Mouse (Mus musculus) fat pad, adult 2 months (tissue): ENCODE results near the gene Cd5.
A peak's percentile ranks its signal among the peaks of the same experiment; 100 is the strongest.

Experiments
- DNase-seq: peaks from one replicate; pipeline ENCODE4 v3.0.0-alpha.2; 2011; ENCODE audit warnings: low read depth, low spot score; ENCODE audit errors: extremely low read depth

Gene Cd5

GRCm38 (mm10) chr19:10759525-10759924, 20.7 kb upstream of the Cd5 start:
- DNase-seq, result no peak

- DNase-seq, result no peak
Measured at GRCm38 (mm10) chr19:10758708-10759107, 19.9 kb upstream of the Cd5 start.

GRCm38 (mm10) chr19:10757526-10757925, 18.7 kb upstream of the Cd5 start:
- DNase-seq, result no peak

- DNase-seq, result no peak
Measured at GRCm38 (mm10) chr19:10757125-10757524, 18.3 kb upstream of the Cd5 start.

- DNase-seq, result no peak
Measured at GRCm38 (mm10) chr19:10752646-10753045, 13.8 kb upstream of the Cd5 start.

GRCm38 (mm10) chr19:10752106-10752505, 13.3 kb upstream of the Cd5 start:
- no peak for DNase-seq

GRCm38 (mm10) chr19:10751607-10752006, 12.8 kb upstream of the Cd5 start:
- DNase-seq, result no peak

- DNase-seq, result no peak
Measured at GRCm38 (mm10) chr19:10750161-10750560, 11.4 kb upstream of the Cd5 start.

- DNase-seq, result no peak
Measured at GRCm38 (mm10) chr19:10749295-10749694, 10.5 kb upstream of the Cd5 start.

- DNase-seq, result no peak
Measured at GRCm38 (mm10) chr19:10748401-10749102, 9.8 kb upstream of the Cd5 start.

GRCm38 (mm10) chr19:10747718-10748117, 8.9 kb upstream of the Cd5 start:
- DNase-seq, result no peak

GRCm38 (mm10) chr19:10747182-10747581, 8.4 kb upstream of the Cd5 start:
- DNase-seq, result no peak

- no peak for DNase-seq
Measured at GRCm38 (mm10) chr19:10742565-10742964, 3.8 kb upstream of the Cd5 start.

GRCm38 (mm10) chr19:10742145-10742544, 3.3 kb upstream of the Cd5 start:
- no peak for DNase-seq

- peak; percentile 28 for DNase-seq
Measured at GRCm38 (mm10) chr19:10740641-10741440, 2.0 kb upstream of the Cd5 start.

- no peak for DNase-seq
Measured at GRCm38 (mm10) chr19:10739916-10740315, 1.1 kb upstream of the Cd5 start.

GRCm38 (mm10) chr19:10738038-10738437, 764 bp downstream of the Cd5 start:
- no peak for DNase-seq

GRCm38 (mm10) chr19:10735861-10736260, 2.9 kb downstream of the Cd5 start:
- no peak for DNase-seq

- no peak for DNase-seq
Measured at GRCm38 (mm10) chr19:10735061-10735460, 3.7 kb downstream of the Cd5 start.

GRCm38 (mm10) chr19:10734554-10734953, 4.2 kb downstream of the Cd5 start:
- DNase-seq, result no peak

- DNase-seq, result no peak
Measured at GRCm38 (mm10) chr19:10733501-10734127, 5.2 kb downstream of the Cd5 start.

GRCm38 (mm10) chr19:10732741-10733140, 6.1 kb downstream of the Cd5 start:
- DNase-seq, result no peak
